Mouse (Mus musculus): Measurements from ENCODE around the gene Fuca1.
A peak's percentile ranks its signal among the peaks of the same experiment; 100 is the strongest.
"Not testable (repeated sequence)": the region's sequence is repeated elsewhere in the genome, so short reads cannot be mapped to it uniquely, and the experiment has no call there.

The Fuca1 gene

DNA sequence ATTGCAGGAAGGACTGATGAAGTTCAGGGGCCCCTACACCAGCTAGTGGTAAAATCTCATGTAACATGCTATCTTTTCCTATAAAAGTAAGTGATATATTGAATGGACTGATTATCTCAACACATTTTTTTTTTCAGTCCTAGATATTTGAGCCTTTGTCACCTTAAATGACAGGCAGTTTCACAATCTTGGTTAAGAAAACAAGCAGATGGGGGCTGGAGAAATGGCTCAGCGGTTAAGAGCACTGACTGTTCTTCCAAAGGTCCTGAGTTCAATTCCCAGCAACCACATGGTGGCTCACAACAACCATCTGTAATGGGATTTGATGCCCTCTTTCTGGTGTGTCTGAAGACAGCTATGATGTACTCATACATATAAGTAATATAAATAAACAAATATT is 1.7 kb downstream of the Fuca1 start:
- no peak for DNase-seq (ENCODE audit: low spot score in 2 of 2)

DNA sequence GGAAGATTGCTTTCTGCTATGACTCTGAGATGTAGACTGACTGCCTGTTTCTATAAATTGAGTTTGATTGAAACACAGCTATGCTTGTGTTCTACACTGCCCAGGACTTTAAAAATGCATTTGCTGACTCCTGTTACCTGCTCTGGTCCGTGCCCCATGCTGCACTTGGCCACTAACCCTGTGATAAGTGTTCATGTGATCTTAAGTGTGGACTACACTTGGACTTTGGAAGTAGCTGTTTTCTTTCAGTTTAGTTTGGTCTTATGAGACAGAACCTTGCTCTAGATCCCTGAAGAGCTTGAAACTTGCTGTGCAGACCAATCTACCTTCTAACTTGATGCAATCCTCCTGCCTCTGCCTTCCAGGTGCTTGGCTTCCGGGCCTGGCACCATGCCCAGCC is 3.9 kb downstream of the Fuca1 start:
- no peak for DNase-seq (ENCODE audit: low spot score in 2 of 2)

DNA sequence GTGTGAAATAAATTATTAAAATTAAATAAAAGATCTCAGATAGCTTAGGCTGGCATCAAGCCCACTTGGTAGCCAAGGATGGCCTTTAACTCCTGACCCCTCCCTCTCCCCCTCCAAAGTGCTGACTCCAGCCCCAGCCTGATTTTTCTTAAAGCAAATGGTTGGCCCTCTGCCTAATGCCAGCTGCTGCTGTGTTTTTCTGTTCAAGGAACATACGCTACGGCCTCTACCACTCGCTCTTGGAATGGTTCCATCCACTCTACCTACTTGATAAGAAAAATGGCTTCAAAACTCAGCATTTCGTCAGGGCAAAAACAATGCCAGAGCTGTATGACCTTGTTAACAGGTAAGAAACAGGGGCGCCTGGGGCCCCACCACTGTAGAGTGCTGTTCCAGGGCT is 4.8 kb downstream of the Fuca1 start:
- DNase-seq (ENCODE audit: low spot score in 2 of 2) = no peak

DNA sequence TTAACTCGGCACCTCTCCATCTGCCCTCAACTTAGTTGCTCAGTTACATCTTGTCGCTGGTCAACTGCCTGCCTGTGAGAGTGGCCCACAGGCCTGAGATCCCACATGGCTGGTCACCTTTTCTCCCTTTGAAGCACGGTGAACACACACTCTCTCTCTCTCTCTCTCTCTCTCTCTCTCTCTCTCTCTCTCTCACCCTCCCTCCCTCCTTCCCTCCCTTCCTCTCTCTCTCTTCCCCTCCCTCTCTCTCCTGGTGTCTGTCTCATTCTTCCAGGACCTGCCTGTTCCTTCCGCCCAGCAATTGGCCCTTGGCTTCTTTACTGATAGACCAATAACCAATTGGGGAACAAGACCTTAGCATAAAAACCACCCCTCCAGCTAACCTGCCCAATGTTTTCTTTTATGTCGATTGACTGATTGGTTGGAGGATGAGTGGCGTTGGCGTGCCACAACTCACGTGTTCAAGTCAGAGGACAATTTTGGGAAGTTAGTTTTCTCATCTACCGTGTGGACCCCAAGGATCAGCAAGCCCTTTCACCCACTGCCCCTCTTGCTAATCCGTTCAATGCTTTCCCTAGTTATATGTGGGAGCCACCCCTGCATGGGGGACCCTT is 5.8 kb downstream of the Fuca1 start:
- DNase-seq (ENCODE audit: low spot score in 2 of 2) = no peak

DNA sequence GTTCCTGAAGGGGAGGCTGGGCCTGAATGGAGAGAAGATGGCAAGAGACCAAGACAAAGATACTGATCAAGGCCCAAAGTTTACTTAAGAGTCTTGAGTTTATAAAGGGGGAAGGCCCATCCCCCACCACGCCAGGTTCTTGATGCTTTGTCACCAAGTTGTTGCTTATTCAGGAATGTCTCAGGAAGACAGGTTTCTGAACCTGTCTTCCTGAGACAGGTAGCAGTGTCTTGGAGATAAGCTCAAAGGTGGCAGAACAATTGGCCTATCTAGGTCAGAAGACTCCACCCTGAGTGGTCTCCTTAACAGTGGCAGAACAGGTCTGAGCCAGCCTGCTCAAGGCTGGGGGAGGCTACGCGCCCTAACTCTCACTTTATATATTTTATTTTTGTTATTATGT is 6.3 kb downstream of the Fuca1 start:
- DNase-seq (ENCODE audit: low spot score in 2 of 2) = no peak

DNA sequence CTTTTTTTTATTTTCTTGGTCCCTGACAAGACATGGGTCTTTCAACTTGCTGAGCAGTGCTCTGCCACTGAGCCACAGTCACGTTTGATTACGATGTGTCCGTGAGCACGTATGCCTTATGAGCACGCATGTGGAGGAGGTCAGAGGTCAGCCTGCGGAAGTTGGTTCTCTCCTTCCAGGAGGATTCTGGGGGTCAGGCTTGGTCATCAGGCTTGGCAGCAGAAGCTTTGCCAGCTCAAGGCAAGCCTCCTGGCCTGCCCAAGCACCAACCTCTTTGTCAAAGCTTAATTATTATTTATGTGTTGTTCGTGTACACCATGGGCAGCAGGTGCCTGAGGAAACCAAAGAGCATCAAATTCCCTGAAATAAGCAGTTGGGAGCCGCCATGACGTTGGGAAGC is 7.8 kb downstream of the Fuca1 start:
- no peak for DNase-seq (ENCODE audit: low spot score in 2 of 2)

DNA sequence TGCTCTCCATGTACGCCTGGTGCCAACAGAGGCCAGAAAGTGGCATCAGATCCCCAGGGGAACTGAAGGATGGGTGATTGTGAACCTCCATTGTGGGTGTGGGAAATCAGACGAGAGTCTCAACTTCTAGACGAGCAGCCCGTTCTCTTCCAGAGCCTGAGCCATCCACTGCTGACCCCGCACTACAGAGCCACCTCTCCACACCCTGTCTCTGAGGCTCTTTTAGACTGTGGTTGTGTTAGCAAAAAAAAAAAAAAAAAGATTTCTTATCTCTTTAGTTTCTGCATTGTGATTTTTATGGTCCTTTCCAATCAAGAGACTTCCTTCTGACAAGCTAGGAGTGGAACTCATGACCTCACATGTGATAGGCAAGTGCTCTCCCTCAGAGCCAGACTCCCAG is 8.9 kb downstream of the Fuca1 start:
- no peak for DNase-seq (ENCODE audit: low spot score in 2 of 2)

DNA sequence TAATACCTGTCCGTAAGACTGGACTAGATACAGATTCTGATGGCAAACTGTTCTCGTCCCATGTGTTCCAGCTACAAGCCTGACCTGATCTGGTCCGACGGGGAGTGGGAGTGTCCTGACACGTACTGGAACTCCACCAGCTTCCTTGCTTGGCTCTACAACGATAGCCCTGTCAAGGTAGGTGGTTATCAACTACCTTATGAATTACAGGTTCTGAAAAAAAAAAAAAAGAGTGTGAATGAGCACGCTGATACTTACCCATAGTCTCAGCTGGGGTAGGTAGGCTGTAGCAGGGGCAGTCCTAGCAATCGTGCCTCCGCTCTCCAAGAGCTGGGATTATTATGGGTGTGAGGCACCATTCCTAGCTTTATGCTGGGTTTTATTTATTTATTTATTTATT is 9.3 kb downstream of the Fuca1 start:
- DNase-seq (ENCODE audit: low spot score in 2 of 2) = no peak

DNA sequence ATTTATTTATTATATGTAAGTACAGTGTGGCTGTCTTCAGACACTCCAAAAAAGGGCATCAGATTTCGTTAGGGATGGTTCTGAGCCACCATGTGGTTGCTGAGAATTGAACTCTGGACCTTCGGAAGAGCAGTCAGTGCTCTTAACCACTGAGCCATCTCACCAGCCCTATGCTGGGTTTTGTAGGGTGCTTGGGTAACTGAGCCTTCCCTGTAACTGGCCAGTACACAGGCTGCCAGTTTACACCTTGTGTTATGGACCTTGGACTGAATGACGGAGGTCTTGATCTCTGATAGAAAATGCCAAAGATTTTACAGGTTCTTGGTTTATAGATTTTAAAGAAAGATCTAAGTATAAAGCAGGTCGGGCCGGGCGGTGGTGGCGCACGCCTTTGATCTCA is 9.7 kb downstream of the Fuca1 start:
- no peak for DNase-seq (ENCODE audit: low spot score in 2 of 2)

DNA sequence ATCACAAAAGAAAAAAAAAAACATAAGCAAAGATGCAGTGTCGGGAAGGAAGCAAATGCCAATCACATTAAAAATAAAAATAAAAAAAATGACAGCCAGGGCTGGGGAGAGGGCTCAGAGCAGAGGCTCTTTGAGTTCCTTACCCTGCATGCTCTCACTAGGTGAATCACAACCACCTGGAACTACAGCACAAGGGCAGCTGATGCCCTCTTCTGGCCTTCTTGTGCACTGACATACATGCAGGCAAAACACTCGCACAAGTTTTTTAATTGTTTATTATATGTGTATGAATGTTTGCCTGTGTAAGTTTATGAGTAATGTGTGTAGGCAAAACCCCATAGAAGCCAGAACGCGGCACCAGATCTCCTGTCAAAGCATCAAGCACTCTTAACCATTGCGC is 11.3 kb downstream of the Fuca1 start:
- no peak for DNase-seq (ENCODE audit: low spot score in 2 of 2)

DNA sequence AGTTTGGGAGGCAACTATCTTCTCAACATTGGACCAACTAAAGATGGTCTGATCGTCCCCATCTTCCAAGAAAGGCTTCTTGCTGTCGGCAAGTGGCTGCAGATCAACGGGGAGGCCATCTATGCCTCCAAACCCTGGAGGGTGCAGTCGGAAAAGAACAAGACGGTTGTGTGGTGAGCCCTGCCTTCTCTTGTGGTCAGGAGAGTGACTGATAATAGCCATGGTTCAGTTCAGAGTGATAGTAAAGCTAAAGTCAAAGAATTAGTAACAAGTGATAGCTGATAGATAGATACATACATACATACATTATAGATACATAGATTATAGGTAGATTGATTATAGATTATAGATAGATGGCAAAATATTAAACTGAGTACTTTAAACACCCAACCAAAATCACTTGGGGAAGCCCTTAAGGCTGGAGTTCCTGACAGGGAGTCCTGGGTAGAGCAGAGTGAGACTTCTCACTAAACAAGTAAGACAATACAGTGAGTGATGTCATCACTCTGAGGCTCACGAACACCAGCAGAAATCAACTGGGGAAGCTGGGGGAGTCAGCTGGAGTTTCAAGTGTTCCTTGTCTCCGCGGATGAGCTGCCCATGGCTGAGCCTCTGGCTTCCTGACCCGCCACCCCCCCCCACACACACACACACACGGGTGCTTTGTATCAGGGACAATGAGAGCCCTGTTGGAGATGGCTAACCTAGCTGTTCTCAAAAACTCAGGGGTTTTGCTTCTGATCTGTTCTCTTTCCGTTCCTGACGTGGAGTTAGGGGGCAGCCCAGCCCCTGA is 14.4 kb downstream of the Fuca1 start:
- no peak for DNase-seq (ENCODE audit: low spot score in 2 of 2)

DNA sequence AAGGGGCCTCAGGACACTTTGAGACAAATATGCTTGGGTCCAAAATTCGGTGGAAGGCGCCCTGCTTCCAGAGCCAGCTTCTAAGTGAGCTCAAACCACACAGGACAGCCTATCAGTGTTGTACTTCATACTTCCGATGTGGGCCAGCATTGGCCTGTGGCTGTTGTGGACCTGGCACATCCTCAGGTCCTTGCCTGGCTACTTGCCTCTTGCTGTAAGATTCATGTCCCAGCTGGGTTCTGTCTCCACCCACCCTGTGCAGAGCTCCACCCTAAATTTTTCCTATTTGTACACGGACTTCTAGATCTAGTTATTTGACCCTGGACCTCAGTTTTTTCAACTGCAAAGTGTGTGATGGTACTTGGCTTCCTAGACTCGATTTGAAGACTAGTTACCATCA is 15.0 kb downstream of the Fuca1 start:
- no peak for DNase-seq (ENCODE audit: low spot score in 2 of 2)

DNA sequence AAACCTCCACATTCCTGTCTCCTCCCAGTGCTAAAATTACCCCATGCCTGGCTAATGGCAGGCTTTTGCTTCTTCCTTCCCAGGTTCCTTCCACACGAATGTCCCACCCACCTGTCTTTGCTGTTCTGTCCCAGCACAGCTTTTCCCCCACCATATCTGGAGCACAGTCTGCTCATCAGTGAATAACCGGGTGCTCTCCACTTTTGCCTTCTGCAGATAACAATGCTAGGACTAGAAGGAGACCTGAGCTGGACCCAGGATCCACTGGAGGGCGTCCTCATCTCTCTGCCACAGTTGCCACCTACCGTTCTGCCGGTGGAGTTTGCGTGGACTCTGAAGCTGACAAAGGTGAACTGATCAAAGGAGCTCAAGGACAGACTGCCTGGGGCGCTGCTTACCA is 18.3 kb downstream of the Fuca1 start:
- DNase-seq (ENCODE audit: low spot score in 2 of 2) = no peak

DNA sequence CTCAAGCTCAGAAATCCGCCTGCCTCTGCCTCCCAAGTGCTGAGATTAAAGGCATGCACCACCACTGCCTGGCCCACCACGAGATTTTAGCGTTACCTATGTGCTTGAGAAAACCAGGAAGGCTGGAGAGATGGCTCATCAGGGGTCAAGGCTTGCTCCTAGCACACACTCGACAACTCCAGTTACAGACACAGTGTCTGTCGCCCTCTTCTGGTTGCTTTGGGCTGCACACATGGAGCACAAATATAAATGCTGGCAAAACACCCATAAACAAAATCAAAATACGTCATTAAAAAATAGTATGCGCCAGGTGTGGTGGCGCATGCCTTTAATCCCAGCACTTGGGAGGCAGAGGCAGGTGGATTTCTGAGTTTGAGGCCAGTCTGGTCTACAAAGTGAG is 20.5 kb downstream of the Fuca1 start:
- DNase-seq (ENCODE audit: low spot score in 2 of 2) = not testable (repeated sequence)

DNA sequence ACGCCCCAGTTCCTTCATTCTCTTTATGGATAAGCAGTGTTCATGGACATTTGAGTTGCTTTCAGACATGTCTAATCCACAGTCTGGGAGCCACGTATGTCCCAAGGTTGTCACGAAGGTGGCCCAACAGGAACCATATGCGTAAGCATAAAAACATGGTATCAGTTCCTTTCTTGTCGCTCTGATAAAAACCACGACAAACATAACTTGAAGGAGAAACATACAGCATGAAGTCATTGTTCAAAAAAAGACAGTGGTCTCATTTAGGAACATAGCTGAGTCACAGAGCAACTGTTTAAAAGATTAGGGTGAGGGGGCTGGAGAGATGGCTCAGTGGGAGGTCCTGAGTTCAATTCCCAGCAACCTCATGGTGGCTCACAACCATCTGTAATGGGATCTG is 21.7 kb downstream of the Fuca1 start:
- DNase-seq (ENCODE audit: low spot score in 2 of 2) = no peak

DNA sequence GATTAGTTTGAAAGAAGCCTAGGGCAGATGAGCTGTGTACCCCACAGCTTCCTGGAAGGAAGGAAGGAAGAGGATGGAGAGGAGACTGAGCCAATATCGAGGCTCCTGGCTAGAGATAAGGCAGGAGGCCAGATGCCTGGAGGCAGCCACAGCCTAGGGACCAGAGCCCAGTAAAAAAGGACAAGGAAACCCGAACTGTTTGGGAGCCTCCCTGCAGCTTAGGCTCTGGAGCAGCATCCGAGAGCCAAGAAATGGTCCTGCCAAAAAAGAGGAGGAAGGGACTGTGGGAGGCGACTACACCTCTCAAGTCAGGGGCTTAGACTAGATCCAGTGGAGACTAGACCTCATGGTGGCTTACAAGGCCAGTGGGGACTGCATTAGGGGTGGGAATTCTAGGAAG is 22.9 kb downstream of the Fuca1 start:
- DNase-seq (ENCODE audit: low spot score in 2 of 2) = no peak

DNA sequence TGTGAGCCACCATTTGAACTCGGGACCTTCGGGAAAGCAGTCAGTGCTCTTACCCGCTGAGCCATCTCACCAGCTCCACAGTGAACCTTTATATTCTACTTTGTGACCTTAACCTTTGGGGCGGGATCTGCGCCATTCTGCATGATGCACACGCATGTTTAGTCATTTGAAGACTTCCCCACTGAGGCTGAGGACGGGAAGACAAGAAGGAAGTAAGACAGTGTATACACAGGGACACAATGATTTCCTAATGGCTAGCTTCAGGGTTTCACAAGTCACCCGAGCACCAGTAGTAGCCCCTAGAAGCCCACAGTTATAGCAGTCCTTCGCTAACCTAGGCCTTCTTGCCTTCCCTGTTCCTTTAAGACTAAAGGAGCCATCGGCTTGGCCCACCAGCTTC is 25.2 kb downstream of the Fuca1 start:
- DNase-seq (ENCODE audit: low spot score in 2 of 2) = no peak

DNA sequence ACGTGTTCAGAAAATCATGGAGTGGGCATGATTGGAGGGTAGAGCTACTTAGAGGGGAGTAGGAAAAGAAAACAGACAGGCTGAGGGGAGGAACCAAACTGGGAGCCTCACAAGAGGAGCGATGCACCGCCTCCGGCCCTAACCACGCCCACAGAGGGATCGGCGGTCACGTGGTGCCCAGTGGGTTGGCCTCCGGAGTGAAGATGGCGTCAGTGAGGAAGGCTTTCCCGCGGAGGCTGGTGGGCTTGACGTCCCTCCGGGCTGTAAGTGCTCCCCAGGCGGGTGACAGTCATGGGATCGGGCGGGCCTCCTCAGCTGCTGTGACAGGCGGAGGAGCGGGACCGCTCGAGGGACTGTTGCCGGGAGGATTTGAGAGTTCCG is 25.7 kb downstream of the Fuca1 start, which contains the start of gene Hmgcl:
Gene Hmgcl, plus strand, starts transcription at position 171 of the 381 bp plus-strand sequence.
- DNase-seq (ENCODE audit: low spot score in 2 of 2) = peak; percentile 91 to 96

DNA sequence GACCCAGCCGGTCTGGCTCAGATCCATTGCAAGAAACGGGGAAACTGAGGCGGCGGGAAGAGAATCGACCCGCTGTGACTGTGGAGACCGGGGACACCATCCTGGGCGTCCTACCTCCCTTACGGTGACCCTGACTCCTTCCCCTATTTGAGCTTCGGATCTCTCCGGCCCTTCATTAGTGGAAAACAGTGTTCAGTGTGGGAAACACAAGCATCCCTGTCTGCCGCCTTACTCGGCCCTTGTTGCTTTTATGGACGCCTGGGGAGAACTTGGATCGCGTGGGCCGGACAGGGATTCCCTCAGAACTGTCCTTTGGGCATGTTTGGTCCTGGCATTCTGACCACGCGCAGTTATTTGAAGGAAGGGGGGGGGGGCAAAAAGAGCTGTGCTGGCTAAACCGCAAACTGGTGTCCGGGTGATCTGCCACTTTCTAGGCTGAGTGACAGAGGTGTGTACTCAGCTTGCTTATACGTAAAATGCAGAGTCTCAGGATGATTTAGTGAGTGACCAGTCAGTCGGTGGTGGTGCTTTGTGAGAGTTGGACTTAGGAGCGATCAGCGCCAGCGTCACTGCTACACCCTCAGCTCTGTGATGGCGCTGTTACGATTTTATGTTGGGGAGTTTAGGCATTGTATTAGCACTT is 26.2 kb downstream of the Fuca1 start:
- no peak for DNase-seq (ENCODE audit: low spot score in 2 of 2)

DNA sequence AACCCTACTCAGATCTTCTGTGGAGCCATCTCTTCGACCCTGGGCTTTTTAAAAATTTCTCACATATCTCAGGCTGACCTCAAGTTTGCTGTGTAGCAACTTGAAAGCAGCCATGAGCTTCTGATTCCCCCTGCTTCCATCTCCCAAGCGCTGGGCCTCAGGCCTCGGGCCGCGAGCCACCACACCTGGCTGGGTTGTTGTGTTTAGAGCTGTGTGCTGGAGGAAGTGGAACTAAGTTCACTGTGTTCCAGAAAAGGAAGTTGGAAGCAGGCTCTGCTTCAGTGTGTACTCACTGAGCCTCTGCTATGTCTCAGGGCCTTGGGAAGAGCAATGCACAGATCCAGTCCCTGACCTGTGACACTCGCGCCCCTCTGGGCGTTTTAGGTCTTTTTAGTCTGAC is 27.6 kb downstream of the Fuca1 start:
- no peak for DNase-seq (ENCODE audit: low spot score in 2 of 2)

DNA sequence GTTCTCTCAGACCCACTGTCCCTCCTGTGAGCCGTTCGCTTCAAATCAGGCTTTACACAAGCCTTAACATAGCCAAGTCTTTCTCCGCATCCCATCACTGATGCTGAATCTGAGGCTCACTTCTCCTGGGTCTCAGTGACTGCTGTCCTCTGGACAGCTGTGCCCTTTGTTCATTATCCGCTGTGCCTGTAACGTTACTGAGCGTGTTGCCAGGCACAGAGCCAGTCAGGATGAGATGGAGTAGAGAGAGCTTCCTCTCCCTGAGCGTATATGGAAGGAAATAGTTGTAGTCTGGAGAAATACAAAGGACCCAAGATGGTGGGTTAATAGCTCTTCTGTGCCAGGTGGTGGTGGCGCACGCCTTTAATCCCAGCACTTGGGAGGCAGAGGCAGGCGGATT is 28.9 kb downstream of the Fuca1 start:
- no peak for DNase-seq (ENCODE audit: low spot score in 2 of 2)

DNA sequence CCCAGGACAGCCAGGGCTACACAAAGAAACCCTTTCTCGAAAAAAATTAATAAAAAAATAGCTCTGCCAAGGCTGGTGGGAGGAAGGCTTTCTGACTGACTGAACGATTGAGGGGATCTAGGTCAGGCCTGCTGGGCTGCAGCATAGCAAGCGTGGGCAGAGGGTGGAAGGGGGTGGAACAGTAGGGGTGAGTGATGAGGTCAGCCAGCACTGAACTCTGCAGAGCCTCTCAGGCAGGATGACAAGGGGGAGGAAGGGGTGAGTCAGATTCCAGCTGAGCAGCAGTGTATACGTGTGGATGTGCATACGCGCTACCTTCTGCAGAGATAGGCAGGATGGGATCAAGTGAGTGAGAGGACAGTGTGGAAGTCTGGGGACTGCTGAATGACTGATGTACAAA is 29.4 kb downstream of the Fuca1 start:
- DNase-seq (ENCODE audit: low spot score in 2 of 2) = no peak

DNA sequence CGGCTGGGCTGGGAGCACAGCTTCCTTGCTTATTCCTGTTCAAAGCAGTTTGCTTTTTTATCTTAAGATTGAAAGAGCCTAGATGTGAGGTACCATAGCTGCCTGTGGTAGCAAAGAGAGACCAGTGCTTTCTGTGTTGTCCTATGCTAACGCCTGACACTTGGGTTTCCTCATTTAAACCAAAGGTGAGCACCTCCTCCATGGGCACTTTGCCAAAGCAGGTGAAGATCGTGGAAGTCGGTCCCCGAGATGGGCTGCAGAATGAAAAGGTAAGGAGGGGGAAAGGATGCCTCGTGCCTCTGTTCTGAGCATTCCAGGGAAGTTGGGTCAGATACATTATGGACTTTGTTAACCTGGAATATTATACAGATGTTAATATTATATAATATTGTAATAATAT is 29.8 kb downstream of the Fuca1 start:
- DNase-seq (ENCODE audit: low spot score in 2 of 2) = no peak

Data from frontal cortex, postnatal 14 days (tissue).